Mouse (Mus musculus): ENCODE results near the gene Myl9. TPM values are rescaled to one million over a fixed set of nuclear protein-coding genes. Genes with fewer than 3 reads are reported as not detected.

Myl9 gene
- polyA plus RNA-seq, 1 experiment = 155 TPM

DNA sequence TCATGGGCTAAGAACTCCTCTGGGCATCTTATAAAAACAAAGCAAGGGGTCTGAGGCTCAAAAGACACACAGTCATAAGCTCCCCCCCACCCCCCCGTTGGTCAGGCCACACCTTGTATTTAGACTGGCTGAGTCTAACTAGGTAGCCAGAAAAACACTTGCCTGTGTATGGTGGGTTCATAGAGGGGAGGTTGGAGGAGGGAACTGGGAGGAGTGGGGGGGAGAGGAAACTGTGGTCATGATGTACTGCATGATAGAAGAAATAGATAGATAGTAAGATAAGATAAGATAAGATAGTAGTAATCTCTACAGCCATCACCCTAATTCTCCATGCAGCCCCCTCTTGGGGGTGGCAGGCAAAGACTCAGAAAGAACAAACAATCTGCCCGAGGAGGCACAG lies 4.3 kb downstream of the Myl9 start:
- H3K4me3 ChIP-seq (ENCODE audit: insufficient read depth, low read depth, low read length) = no peak overlapping the region
- no peak overlapping the region for H3K27ac ChIP-seq (ENCODE audit: insufficient read depth, low read depth, low read length)
- TF ChIP-seq CTCF (conservative IDR thresholded peaks at IDR 0.05; ENCODE audit: insufficient read depth, insufficient read length, low read depth, low read length) = no peak
- no peak for TF ChIP-seq POLR2A (IDR thresholded peaks at IDR 0.05; ENCODE audit: low read depth, low read length)
- H3K27me3 ChIP-seq (replicated peaks; ENCODE audit: control insufficient read depth, insufficient read depth, low read length) = no peaks in the 10 kb centered on the region
- WGBS = 55% methylated on average over 2 of the region's 2 CpGs
- no peaks in the 10 kb centered on the region for H3K36me3 ChIP-seq (ENCODE audit: control insufficient read depth, insufficient read depth, low read length)
- H3K4me1 ChIP-seq (ENCODE audit: control insufficient read depth, insufficient read depth, low read length) = no peaks in the 10 kb centered on the region
- no peak for DNase-seq

DNA sequence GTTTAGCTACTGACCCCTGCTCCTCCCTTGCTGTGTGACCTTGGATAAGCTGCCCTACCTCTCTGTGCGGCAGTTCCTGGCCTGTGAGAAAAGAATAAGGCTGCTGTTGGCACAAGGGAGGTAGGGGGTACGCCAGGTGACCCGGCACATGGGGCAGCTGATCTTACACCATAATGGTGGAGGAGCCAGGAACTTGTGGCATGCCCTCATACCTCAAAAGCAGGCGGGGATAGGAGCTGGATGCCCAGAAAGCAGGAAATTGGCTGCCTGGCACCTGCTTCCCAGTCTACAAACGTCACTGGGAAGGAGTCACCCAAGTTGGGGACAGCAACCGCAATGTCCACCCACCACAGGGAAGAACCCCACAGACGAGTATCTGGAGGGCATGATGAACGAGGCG lies 4.9 kb downstream of the Myl9 start:
- no peaks in the 10 kb centered on the region for H3K4me1 ChIP-seq (ENCODE audit: control insufficient read depth, insufficient read depth, low read length)
- WGBS = 79% methylated on average over 9 of the region's 9 CpGs
- no peak for DNase-seq

GRCm38 (mm10) chr2:156780752-156781151 lies 5.5 kb downstream of the Myl9 start:
- Histone ChIP-seq H3K36me3 (ENCODE audit: control insufficient read depth, insufficient read depth, low read length) (no peaks in the 10 kb centered on the region), H3K27me3 (replicated peaks; ENCODE audit: control insufficient read depth, insufficient read depth, low read length) (no peaks in the 10 kb centered on the region), H3K4me3 (ENCODE audit: insufficient read depth, low read depth, low read length) (no peak overlapping the region), H3K27ac (ENCODE audit: insufficient read depth, low read depth, low read length) (no peak overlapping the region), H3K4me1 (ENCODE audit: control insufficient read depth, insufficient read depth, low read length) (no peaks in the 10 kb centered on the region)
- TF ChIP-seq POLR2A (IDR thresholded peaks at IDR 0.05; ENCODE audit: low read depth, low read length) (no peak), CTCF (conservative IDR thresholded peaks at IDR 0.05; ENCODE audit: insufficient read depth, insufficient read length, low read depth, low read length) (no peak)
- DNase-seq = no peak
- WGBS = 28% methylated on average over 17 of the region's 17 CpGs

More for the DNA sequence above, 4.9 kb downstream of the Myl9 start:
- Histone ChIP-seq H3K36me3 (ENCODE audit: control insufficient read depth, insufficient read depth, low read length) (no peaks in the 10 kb centered on the region), H3K27ac (ENCODE audit: insufficient read depth, low read depth, low read length) (no peak overlapping the region), H3K4me3 (ENCODE audit: insufficient read depth, low read depth, low read length) (no peak overlapping the region), H3K27me3 (replicated peaks; ENCODE audit: control insufficient read depth, insufficient read depth, low read length) (no peaks in the 10 kb centered on the region)
- TF ChIP-seq CTCF (conservative IDR thresholded peaks at IDR 0.05; ENCODE audit: insufficient read depth, insufficient read length, low read depth, low read length) = no peak
- TF ChIP-seq POLR2A (IDR thresholded peaks at IDR 0.05; ENCODE audit: low read depth, low read length) = no peak

DNA sequence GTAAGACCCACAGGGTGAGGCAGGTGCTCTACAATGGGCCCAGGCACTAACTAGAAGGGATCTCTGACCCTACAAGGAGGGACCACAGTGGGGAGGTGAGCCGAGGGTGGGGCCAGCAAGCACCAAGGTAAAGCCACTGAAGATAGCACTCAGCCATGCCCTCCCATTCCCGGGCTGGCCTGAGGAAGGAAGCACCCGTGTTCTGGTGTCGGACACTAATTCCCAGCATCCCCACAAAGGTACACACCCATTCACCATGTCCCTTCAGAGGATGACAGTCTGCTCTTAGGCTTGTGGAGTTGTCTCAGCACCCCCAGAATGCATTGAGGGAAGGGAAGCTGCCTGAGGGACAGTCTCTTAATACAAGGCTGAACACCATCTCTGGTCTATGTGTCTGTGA lies 6.1 kb downstream of the Myl9 start:
- H3K4me1 ChIP-seq (ENCODE audit: control insufficient read depth, insufficient read depth, low read length) = no peaks in the 10 kb centered on the region
- 70% methylated on average over 4 of the region's 4 CpGs for WGBS
- no peaks in the 10 kb centered on the region for H3K36me3 ChIP-seq (ENCODE audit: control insufficient read depth, insufficient read depth, low read length)
- H3K27me3 ChIP-seq (replicated peaks; ENCODE audit: control insufficient read depth, insufficient read depth, low read length) = no peaks in the 10 kb centered on the region
- no peak overlapping the region for H3K27ac ChIP-seq (ENCODE audit: insufficient read depth, low read depth, low read length)
- H3K4me3 ChIP-seq (ENCODE audit: insufficient read depth, low read depth, low read length) = no peak overlapping the region
- DNase-seq = no peak
- TF ChIP-seq CTCF (conservative IDR thresholded peaks at IDR 0.05; ENCODE audit: insufficient read depth, insufficient read length, low read depth, low read length) (no peak), POLR2A (IDR thresholded peaks at IDR 0.05; ENCODE audit: low read depth, low read length) (no peak)

GRCm38 (mm10) chr2:156781836-156782480 lies 6.7 kb downstream of the Myl9 start:
- Histone ChIP-seq H3K36me3 (ENCODE audit: control insufficient read depth, insufficient read depth, low read length) (no peaks in the 10 kb centered on the region), H3K27me3 (replicated peaks; ENCODE audit: control insufficient read depth, insufficient read depth, low read length) (no peaks in the 10 kb centered on the region), H3K4me3 (ENCODE audit: insufficient read depth, low read depth, low read length) (no peak overlapping the region), H3K4me1 (ENCODE audit: control insufficient read depth, insufficient read depth, low read length) (no peaks in the 10 kb centered on the region), H3K27ac (ENCODE audit: insufficient read depth, low read depth, low read length) (no peak overlapping the region)
- 79% methylated on average over 4 of the region's 4 CpGs for WGBS
- TF ChIP-seq CTCF (conservative IDR thresholded peaks at IDR 0.05; ENCODE audit: insufficient read depth, insufficient read length, low read depth, low read length) = no peak
- TF ChIP-seq POLR2A (IDR thresholded peaks at IDR 0.05; ENCODE audit: low read depth, low read length) = no peak
- no peak for DNase-seq

- Histone ChIP-seq H3K27me3 (replicated peaks; ENCODE audit: control insufficient read depth, insufficient read depth, low read length) (no peaks in the 10 kb centered on the region), H3K4me3 (ENCODE audit: insufficient read depth, low read depth, low read length) (no peak overlapping the region), H3K36me3 (ENCODE audit: control insufficient read depth, insufficient read depth, low read length) (no peaks in the 10 kb centered on the region), H3K4me1 (ENCODE audit: control insufficient read depth, insufficient read depth, low read length) (no peaks in the 10 kb centered on the region), H3K27ac (ENCODE audit: insufficient read depth, low read depth, low read length) (no peak overlapping the region)
- WGBS = 91% methylated on average over 10 of the region's 10 CpGs
- TF ChIP-seq CTCF (conservative IDR thresholded peaks at IDR 0.05; ENCODE audit: insufficient read depth, insufficient read length, low read depth, low read length) (no peak), POLR2A (IDR thresholded peaks at IDR 0.05; ENCODE audit: low read depth, low read length) (no peak)
- no peak for DNase-seq
Observed at GRCm38 (mm10) chr2:156782481-156783348, 7.5 kb downstream of the Myl9 start.

GRCm38 (mm10) chr2:156783349-156783728 lies 8.1 kb downstream of the Myl9 start:
- H3K4me3 ChIP-seq (ENCODE audit: insufficient read depth, low read depth, low read length) = no peak overlapping the region
- no peaks in the 10 kb centered on the region for H3K4me1 ChIP-seq (ENCODE audit: control insufficient read depth, insufficient read depth, low read length)
- 74% methylated on average over 9 of the region's 9 CpGs for WGBS
- H3K27ac ChIP-seq (ENCODE audit: insufficient read depth, low read depth, low read length) = no peak overlapping the region
- no peak for TF ChIP-seq POLR2A (IDR thresholded peaks at IDR 0.05; ENCODE audit: low read depth, low read length)
- no peak for TF ChIP-seq CTCF (conservative IDR thresholded peaks at IDR 0.05; ENCODE audit: insufficient read depth, insufficient read length, low read depth, low read length)
- no peak for DNase-seq
- no peaks in the 10 kb centered on the region for H3K36me3 ChIP-seq (ENCODE audit: control insufficient read depth, insufficient read depth, low read length)
- no peaks in the 10 kb centered on the region for H3K27me3 ChIP-seq (replicated peaks; ENCODE audit: control insufficient read depth, insufficient read depth, low read length)
